Mouse (Mus musculus): ENCODE measurements around the gene Tmem120b. TPM values are rescaled to one million over a fixed set of nuclear protein-coding genes. Genes with fewer than 3 reads are reported as not detected.

Gene Tmem120b
- total and polyA plus RNA-seq, 2 experiments: 2.7 to 3.8 TPM

GRCm38 (mm10) chr5:123136361-123137043, 68.3 kb downstream of the Tmem120b start:
- peaks cover 6% of the 10 kb centered on the region; the same call in 1 of the 2 replicates for H3K36me3 ChIP-seq (ENCODE audit: control insufficient read depth, insufficient read depth, low read length)
- peaks cover 21% of the 10 kb centered on the region for H3K4me1 ChIP-seq (ENCODE audit: control insufficient read depth, insufficient read depth, low read length)
- peak overlapping the region; percentile 71 for H3K4me3 ChIP-seq (ENCODE audit: insufficient read depth, low read depth, low read length)
- H3K79me2 ChIP-seq (ENCODE audit: control insufficient read depth, insufficient read depth, low read length): no peaks in the 10 kb centered on the region
- TF ChIP-seq POLR2A (IDR thresholded peaks at IDR 0.05; ENCODE audit: extremely low read depth, insufficient read depth, low read length) (peak; percentile 39; the same call in 1 of the 2 replicates), CTCF (IDR thresholded peaks at IDR 0.05; ENCODE audit: low read depth, low read length) (no peak)
- peak overlapping the region; percentile 79 for H3K9ac ChIP-seq (ENCODE audit: low read depth, low read length)
- no peaks in the 10 kb centered on the region for H3K27me3 ChIP-seq (ENCODE audit: control insufficient read depth, insufficient read depth, low read length)
- peak overlapping the region; percentile 98 for H3K27ac ChIP-seq (replicated peaks; ENCODE audit: insufficient read depth, low read depth, low read length)
- DNase-seq (ENCODE audit: extremely low read depth, low read depth, low spot score): peak; percentile 88
- WGBS: under 1% methylated on average over 13 of the region's 13 CpGs

- 0 out of 2 replicates have a peak, but pooled peaks cover 2% of the 10 kb centered on the region for H3K79me2 ChIP-seq (ENCODE audit: control insufficient read depth, insufficient read depth, low read length)
- peaks cover 21% of the 10 kb centered on the region for H3K4me1 ChIP-seq (ENCODE audit: control insufficient read depth, insufficient read depth, low read length)
- peak overlapping the region; percentile 71 for H3K4me3 ChIP-seq (ENCODE audit: insufficient read depth, low read depth, low read length)
- H3K27me3 ChIP-seq (ENCODE audit: control insufficient read depth, insufficient read depth, low read length): no peaks in the 10 kb centered on the region
- H3K27ac ChIP-seq (replicated peaks; ENCODE audit: insufficient read depth, low read depth, low read length): peak overlapping the region; percentile 98
- H3K36me3 ChIP-seq (ENCODE audit: control insufficient read depth, insufficient read depth, low read length): peaks cover 6% of the 10 kb centered on the region; the same call in 1 of the 2 replicates
- peak overlapping the region; percentile 79 for H3K9ac ChIP-seq (ENCODE audit: low read depth, low read length)
- TF ChIP-seq CTCF (IDR thresholded peaks at IDR 0.05; ENCODE audit: low read depth, low read length): no peak
- no peak for TF ChIP-seq POLR2A (IDR thresholded peaks at IDR 0.05; ENCODE audit: extremely low read depth, insufficient read depth, low read length)
- 2% methylated on average over 20 of the region's 20 CpGs for WGBS
- DNase-seq (ENCODE audit: extremely low read depth, low read depth, low spot score): peak; percentile 83
These were observed 69.1 kb downstream of the Tmem120b start for GRCm38 (mm10) chr5:123137044-123137909.

GRCm38 (mm10) chr5:123137910-123138229, 69.7 kb downstream of the Tmem120b start:
- no peak for TF ChIP-seq POLR2A (IDR thresholded peaks at IDR 0.05; ENCODE audit: extremely low read depth, insufficient read depth, low read length)
- no peak for TF ChIP-seq CTCF (IDR thresholded peaks at IDR 0.05; ENCODE audit: low read depth, low read length)
- Histone ChIP-seq H3K27me3 (ENCODE audit: control insufficient read depth, insufficient read depth, low read length) (no peaks in the 10 kb centered on the region), H3K36me3 (ENCODE audit: control insufficient read depth, insufficient read depth, low read length) (peaks cover 6% of the 10 kb centered on the region; the same call in 1 of the 2 replicates), H3K4me1 (ENCODE audit: control insufficient read depth, insufficient read depth, low read length) (peaks cover 21% of the 10 kb centered on the region), H3K27ac (replicated peaks; ENCODE audit: insufficient read depth, low read depth, low read length) (peak overlapping the region; percentile 98), H3K4me3 (ENCODE audit: insufficient read depth, low read depth, low read length) (peak overlapping the region; percentile 71), H3K9ac (ENCODE audit: low read depth, low read length) (peak overlapping the region; percentile 79), H3K79me2 (ENCODE audit: control insufficient read depth, insufficient read depth, low read length) (0 out of 2 replicates have a peak, but pooled peaks cover 6% of the 10 kb centered on the region)
- WGBS: 1% methylated on average over 6 of the region's 6 CpGs
- DNase-seq (ENCODE audit: extremely low read depth, low read depth, low spot score): no peak

- H3K4me3 ChIP-seq (ENCODE audit: insufficient read depth, low read depth, low read length): peak overlapping the region; percentile 71
- peaks cover 6% of the 10 kb centered on the region; the same call in 1 of the 2 replicates for H3K36me3 ChIP-seq (ENCODE audit: control insufficient read depth, insufficient read depth, low read length)
- peak; percentile 83 for DNase-seq (ENCODE audit: extremely low read depth, low read depth, low spot score)
- H3K9ac ChIP-seq (ENCODE audit: low read depth, low read length): peak overlapping the region; percentile 87
- H3K79me2 ChIP-seq (ENCODE audit: control insufficient read depth, insufficient read depth, low read length): peaks cover 11% of the 10 kb centered on the region; the same call in 1 of the 2 replicates
- no peaks in the 10 kb centered on the region for H3K27me3 ChIP-seq (ENCODE audit: control insufficient read depth, insufficient read depth, low read length)
- TF ChIP-seq POLR2A (IDR thresholded peaks at IDR 0.05; ENCODE audit: extremely low read depth, insufficient read depth, low read length) (peak; percentile 63; the same call in 1 of the 2 replicates), CTCF (IDR thresholded peaks at IDR 0.05; ENCODE audit: low read depth, low read length) (no peak)
- 1% methylated on average over 40 of the region's 40 CpGs for WGBS
- H3K27ac ChIP-seq (replicated peaks; ENCODE audit: insufficient read depth, low read depth, low read length): peak overlapping the region; percentile 98
- H3K4me1 ChIP-seq (ENCODE audit: control insufficient read depth, insufficient read depth, low read length): peaks cover 21% of the 10 kb centered on the region
These were observed 70.2 kb downstream of the Tmem120b start for GRCm38 (mm10) chr5:123138230-123138911.

GRCm38 (mm10) chr5:123138953-123139721, 70.9 kb downstream of the Tmem120b start:
- no peak for TF ChIP-seq CTCF (IDR thresholded peaks at IDR 0.05; ENCODE audit: low read depth, low read length)
- TF ChIP-seq POLR2A (IDR thresholded peaks at IDR 0.05; ENCODE audit: extremely low read depth, insufficient read depth, low read length): peak; percentile 86
- DNase-seq (ENCODE audit: extremely low read depth, low read depth, low spot score): peak; percentile 80
- Histone ChIP-seq H3K4me3 (ENCODE audit: insufficient read depth, low read depth, low read length) (peak overlapping the region; percentile 71), H3K27ac (replicated peaks; ENCODE audit: insufficient read depth, low read depth, low read length) (peak overlapping the region; percentile 95), H3K9ac (ENCODE audit: low read depth, low read length) (peak overlapping the region; percentile 87), H3K36me3 (ENCODE audit: control insufficient read depth, insufficient read depth, low read length) (peaks cover 2% of the 10 kb centered on the region; the same call in 1 of the 2 replicates), H3K27me3 (ENCODE audit: control insufficient read depth, insufficient read depth, low read length) (no peaks in the 10 kb centered on the region), H3K4me1 (ENCODE audit: control insufficient read depth, insufficient read depth, low read length) (peaks cover 19% of the 10 kb centered on the region), H3K79me2 (ENCODE audit: control insufficient read depth, insufficient read depth, low read length) (peaks cover 13% of the 10 kb centered on the region; the same call in 1 of the 2 replicates)
- under 1% methylated on average over 39 of the region's 39 CpGs for WGBS
